ENCODE assay signal across 9 mouse cellular contexts in the genomic region with DNA sequence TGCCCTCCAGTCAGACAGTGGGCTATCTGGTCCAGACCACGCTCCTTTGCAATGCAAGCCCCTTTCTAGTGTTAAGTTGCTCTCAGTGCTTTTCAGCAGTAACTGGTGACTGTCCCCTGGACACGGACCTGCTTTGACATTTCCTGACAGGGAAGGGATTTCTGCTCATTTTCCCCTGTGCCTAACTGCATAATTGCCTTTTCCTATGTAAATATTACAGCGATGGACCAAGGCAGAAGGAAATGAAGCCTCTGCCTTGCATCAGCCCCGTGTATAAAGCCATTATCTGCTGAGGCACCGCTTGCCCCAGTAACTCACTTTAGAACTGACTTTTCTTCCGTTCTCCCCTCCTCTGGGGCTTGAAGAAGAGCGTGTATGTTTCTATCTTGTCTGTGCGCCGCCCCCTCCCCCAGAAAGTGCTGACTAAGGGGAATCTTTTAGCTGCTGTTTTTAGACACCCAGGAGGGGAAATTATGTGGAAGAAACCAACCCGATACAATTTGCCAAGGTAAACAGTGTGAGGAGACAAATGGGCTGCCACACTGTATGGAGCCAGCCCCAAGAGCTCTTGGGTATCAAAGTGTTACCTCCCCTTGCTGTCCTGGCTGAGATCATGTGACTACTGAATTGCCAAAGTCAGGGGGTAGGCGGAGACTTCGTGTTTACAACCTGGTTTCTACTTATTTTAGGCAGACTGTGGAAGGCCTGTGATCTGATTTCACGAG. TPM values are rescaled to one million over a fixed set of nuclear protein-coding genes. Genes with fewer than 3 reads are reported as not detected.
DNase-seq lines count a peak whose midpoint lies in the region; ATAC-seq lines count a peak whose summit lies in the region.
"Had no signal": no experiment of that assay in that cellular context is flagged by ENCODE, and none has a peak within 500 bp of the region (broad histone marks: within the 10 kb centered on the region; RNA-seq: fewer than 3 reads in every experiment).

No protein-coding gene starts in this region.

- H3K36me3 ChIP-seq in heart, embryonic 14.5 days (ENCODE audit: control insufficient read depth, insufficient read depth, low read length) = no peaks in the 10 kb centered on the region
- no peaks in the 10 kb centered on the region for H3K36me3 ChIP-seq in hindbrain, embryonic 13.5 days
- H3K36me3 ChIP-seq in midbrain, embryonic 14.5 days (ENCODE audit: control insufficient read depth, insufficient read depth, low read length) = no peaks in the 10 kb centered on the region
- H3K36me3 ChIP-seq: liver, embryonic 13.5 days had no signal

- no peak for ATAC-seq in heart, embryonic 14.5 days (ENCODE audit: insufficient number of reproducible peaks, insufficient read depth, low FRiP score, low read depth)
- ATAC-seq in hindbrain, embryonic 13.5 days (ENCODE audit: low FRiP score) = no peak
- ATAC-seq in midbrain, embryonic 14.5 days (ENCODE audit: low FRiP score, low TSS enrichment) = no peak

- no peak overlapping the region for H3K4me3 ChIP-seq in heart, embryonic 14.5 days (ENCODE audit: control insufficient read depth in 1 of 2, insufficient read depth in 1 of 2, low read depth in 1 of 2, low read length in 2 of 2)
- H3K4me3 ChIP-seq in hindbrain, embryonic 13.5 days = peak overlapping the region; percentile 64
- peak overlapping the region; percentile 60; the same call in 1 of the 2 replicates for H3K4me3 ChIP-seq in midbrain, embryonic 14.5 days (replicated peaks; ENCODE audit: low read depth, low read length)

- H3K27ac ChIP-seq in heart, embryonic 14.5 days (replicated peaks in 1 of 2; ENCODE audit: control insufficient read depth in 1 of 2, insufficient read depth in 1 of 2, low read depth in 2 of 2, low read length in 2 of 2) = no peak overlapping the region
- H3K27ac ChIP-seq in hindbrain, embryonic 13.5 days = 0 out of 2 replicates have a peak overlapping the region, but pooled peaks have one; percentile 69
- H3K27ac ChIP-seq in midbrain, embryonic 14.5 days (replicated peaks; ENCODE audit: low read depth, low read length) = no peak overlapping the region
- H3K27ac ChIP-seq: liver, embryonic 13.5 days had no signal

- no peak overlapping the region for H3K9ac ChIP-seq in heart, embryonic 14.5 days (ENCODE audit: low read length)
- H3K9ac ChIP-seq in hindbrain, embryonic 13.5 days = peak overlapping the region; percentile 86; the same call in 1 of the 2 replicates
- no peak overlapping the region for H3K9ac ChIP-seq in midbrain, embryonic 14.5 days (replicated peaks; ENCODE audit: low read length)
- H3K9ac ChIP-seq: liver, embryonic 13.5 days had no signal

- H3K4me2 ChIP-seq in heart, embryonic 14.5 days (ENCODE audit: low read length) = peak overlapping the region; percentile 11; the same call in 1 of the 2 replicates
- H3K4me2 ChIP-seq in hindbrain, embryonic 13.5 days = peak overlapping the region; percentile 99
- peak overlapping the region; percentile 100 for H3K4me2 ChIP-seq in midbrain, embryonic 14.5 days (ENCODE audit: low read length)

- intact Hi-C loops in heart, postnatal 25 days (cut with DNase I) = loop anchor here (5.0 kb wide), 2 partner anchors 101 to 204 kb away; no protein-coding TSS in a partner anchor

- H3K27me3 ChIP-seq in heart, embryonic 14.5 days (ENCODE audit: control insufficient read depth, insufficient read depth, low read length) = peaks cover 66% of the 10 kb centered on the region
- peaks cover 60% of the 10 kb centered on the region for H3K27me3 ChIP-seq in hindbrain, embryonic 13.5 days
- peaks cover 48% of the 10 kb centered on the region for H3K27me3 ChIP-seq in midbrain, embryonic 14.5 days (ENCODE audit: control insufficient read depth, insufficient read depth, low read length)

- DNase-seq in heart, postnatal 25 days (ENCODE audit: low spot score) = no peak
- DNase-seq in R1 (ENCODE audit: low read depth, low spot score) = peak; percentile 21
- DNase-seq in midbrain, embryonic 14.5 days = peak; percentile 23
- no peak for DNase-seq in urinary bladder, postnatal 10 days (ENCODE audit: low spot score)
- no peak for DNase-seq in kidney, postnatal 10 days
- DNase-seq in cerebellum, postnatal 14 days = no peak
- DNase-seq: liver, embryonic 13.5 days had no signal

- WGBS in heart, embryonic 14.5 days = 8% methylated on average over 13 of the region's 13 CpGs
- 9% methylated on average over 13 of the region's 13 CpGs for whole genome bisulfite sequencing in hindbrain, embryonic 13.5 days
- WGBS in midbrain, embryonic 14.5 days = 13% methylated on average over 13 of the region's 13 CpGs

- peaks cover 18 to 34% of the 10 kb centered on the region in 2 experiments for H3K4me1 ChIP-seq in heart, embryonic 14.5 days (ENCODE audit: control insufficient read depth in 2 of 2, insufficient read depth in 2 of 2, low read length in 2 of 2)
- H3K4me1 ChIP-seq in hindbrain, embryonic 13.5 days (replicated peaks) = peaks cover 42% of the 10 kb centered on the region
- peaks cover 22% of the 10 kb centered on the region for H3K4me1 ChIP-seq in midbrain, embryonic 14.5 days (ENCODE audit: control insufficient read depth, insufficient read depth, low read length)

- H3K9me3 ChIP-seq in heart, embryonic 14.5 days (ENCODE audit: control insufficient read depth, low read length) = no peaks in the 10 kb centered on the region
- no peaks in the 10 kb centered on the region for H3K9me3 ChIP-seq in hindbrain, embryonic 13.5 days
- no peaks in the 10 kb centered on the region for H3K9me3 ChIP-seq in midbrain, embryonic 14.5 days (ENCODE audit: control insufficient read depth, low read length)
- H3K9me3 ChIP-seq: liver, embryonic 13.5 days had no signal

RNA-seq across cellular contexts. Expression of gene Adra2a, which starts 4.4 kb away (rescaled TPM):
- not detected in 2 replicates for polyA plus RNA-seq in heart, embryonic 14.5 days (2014; fragmentation: Nextera tagmentation; extraction: Ambion mirVana)
- total RNA-seq in heart, postnatal 25 days (2021) = under 1 TPM; 0.20 to 0.36 TPM
- polyA plus RNA-seq in hindbrain, embryonic 13.5 days (2015; fragmentation: Nextera tagmentation; extraction: Ambion mirVana) = 3.3 and 4.1 TPM in 2 replicates
- 4.1 and 4.2 TPM in 2 replicates for polyA plus RNA-seq in midbrain, embryonic 14.5 days (2014; fragmentation: Nextera tagmentation; extraction: Ambion mirVana)

Comparison
In these comparisons a context has a peak if more than half of its experiments do, and no peak if none do; other contexts are left out.
1. H3K4me2 ChIP-seq: peak in every context shown above with its lines; median percentile 100 in midbrain, embryonic 14.5 days; 99 in hindbrain, embryonic 13.5 days; 11 in heart, embryonic 14.5 days.
2. H3K4me3 ChIP-seq: peak in hindbrain, embryonic 13.5 days (single experiment) and midbrain, embryonic 14.5 days (single experiment); none in heart, embryonic 14.5 days (0 of 2).
3. DNase-seq: peak in R1 (single experiment) and midbrain, embryonic 14.5 days (single experiment); none in heart, postnatal 25 days (single experiment), urinary bladder, postnatal 10 days (single experiment), kidney, postnatal 10 days (single experiment) and cerebellum, postnatal 14 days (0 of 2).